Mouse (Mus musculus): Measurements from ENCODE around the gene Sez6l2. TPM values are rescaled to one million over a fixed set of nuclear protein-coding genes. Genes with fewer than 3 reads are reported as not detected.

The Sez6l2 gene
- polyA plus RNA-seq, 1 experiment from 2014 or later, result 0.36 TPM

DNA sequence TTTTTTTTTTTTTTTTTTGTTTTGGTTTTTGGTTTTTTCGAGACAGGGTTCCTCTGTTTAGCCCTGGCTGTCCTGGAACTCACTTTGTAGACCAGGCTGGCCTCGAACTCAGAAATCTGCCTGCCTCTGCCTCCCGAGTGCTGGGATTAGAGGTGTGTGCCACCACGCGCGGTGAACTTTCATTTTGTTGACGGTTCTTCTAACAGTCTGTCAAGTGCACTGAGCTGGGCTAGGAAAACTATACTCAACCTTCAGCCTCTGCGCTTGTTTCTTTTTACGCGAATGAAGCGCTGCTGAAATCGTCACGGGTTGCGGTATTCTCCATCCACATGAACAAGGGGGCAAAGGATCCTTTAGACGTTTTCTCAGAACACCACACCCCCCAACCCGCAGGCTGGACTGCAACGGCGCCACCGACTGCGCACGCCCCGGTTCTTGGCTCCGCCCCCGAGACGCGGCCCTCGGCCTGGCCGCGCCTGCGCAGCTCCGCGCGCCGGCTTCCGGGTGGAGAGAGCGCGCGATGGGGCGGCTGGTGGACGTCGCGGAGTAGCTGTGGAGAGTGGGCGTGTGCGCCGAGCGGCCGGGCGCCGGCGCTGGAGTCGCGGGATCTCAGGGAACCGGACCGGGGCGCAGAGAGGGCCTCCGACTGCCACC is 21.9 kb upstream of the Sez6l2 start, which contains the start of gene Kctd13:
Kctd13 (plus strand) TSS at position 496 of the 654 bp plus-strand sequence.
- Histone ChIP-seq H3K9ac (ENCODE audit: low read length) (peak within 1 kb of the TSS; percentile 87), H3K4me2 (ENCODE audit: low read depth, low read length) (peak within 1 kb of the TSS; percentile 97), H3K27me3 (ENCODE audit: control insufficient read depth, insufficient read depth, low read depth, low read length) (no peaks in the 10 kb centered on the region), H3K36me3 (ENCODE audit: control insufficient read depth, insufficient read depth, low read length) (no peaks in the 10 kb centered on the region), H3K27ac (ENCODE audit: low read length) (peak within 1 kb of the TSS; percentile 73), H3K4me1 (replicated peaks; ENCODE audit: control insufficient read depth, insufficient read depth, low read length) (peaks cover 7% of the 10 kb centered on the region), H3K4me3 (ENCODE audit: low read length) (peak within 1 kb of the TSS; percentile 93), H3K9me3 (ENCODE audit: control insufficient read depth, low read length) (no peaks in the 10 kb centered on the region)
- peak; percentile 99 for ATAC-seq (ENCODE audit: low read depth)
- WGBS, result 3% methylated on average over 53 of the region's 56 CpGs

DNA sequence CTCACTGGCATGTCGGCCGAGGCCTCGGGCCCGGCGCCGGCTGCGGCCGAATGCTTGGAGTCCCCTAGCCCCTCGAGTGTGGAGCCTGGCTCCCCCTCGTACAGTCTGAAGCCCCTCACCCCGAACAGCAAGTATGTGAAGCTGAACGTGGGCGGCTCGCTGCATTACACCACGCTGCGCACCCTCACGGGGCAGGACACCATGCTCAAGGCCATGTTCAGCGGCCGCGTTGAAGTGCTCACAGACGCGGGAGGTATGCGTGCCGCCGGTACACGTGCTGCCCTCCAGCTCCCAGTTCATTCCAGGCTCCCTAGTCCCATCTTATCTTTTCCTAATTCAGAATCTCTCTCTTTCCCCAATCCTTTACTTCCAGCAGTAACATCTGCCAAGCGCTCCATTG is 21.3 kb upstream of the Sez6l2 start:
- H3K9me3 ChIP-seq (ENCODE audit: control insufficient read depth, low read length), result no peaks in the 10 kb centered on the region
- H3K36me3 ChIP-seq (ENCODE audit: control insufficient read depth, insufficient read depth, low read length), result no peaks in the 10 kb centered on the region
- H3K4me1 ChIP-seq (replicated peaks; ENCODE audit: control insufficient read depth, insufficient read depth, low read length), result peaks cover 7% of the 10 kb centered on the region
- no peaks in the 10 kb centered on the region for H3K27me3 ChIP-seq (ENCODE audit: control insufficient read depth, insufficient read depth, low read depth, low read length)
- peak overlapping the region; percentile 93 for H3K4me3 ChIP-seq (ENCODE audit: low read length)
- peak overlapping the region; percentile 97 for H3K4me2 ChIP-seq (ENCODE audit: low read depth, low read length)
- ATAC-seq (ENCODE audit: low read depth), result peak; percentile 68
- peak overlapping the region; percentile 87 for H3K9ac ChIP-seq (ENCODE audit: low read length)
- WGBS, result under 1% methylated on average over 24 of the region's 27 CpGs
- peak overlapping the region; percentile 73 for H3K27ac ChIP-seq (ENCODE audit: low read length)

DNA sequence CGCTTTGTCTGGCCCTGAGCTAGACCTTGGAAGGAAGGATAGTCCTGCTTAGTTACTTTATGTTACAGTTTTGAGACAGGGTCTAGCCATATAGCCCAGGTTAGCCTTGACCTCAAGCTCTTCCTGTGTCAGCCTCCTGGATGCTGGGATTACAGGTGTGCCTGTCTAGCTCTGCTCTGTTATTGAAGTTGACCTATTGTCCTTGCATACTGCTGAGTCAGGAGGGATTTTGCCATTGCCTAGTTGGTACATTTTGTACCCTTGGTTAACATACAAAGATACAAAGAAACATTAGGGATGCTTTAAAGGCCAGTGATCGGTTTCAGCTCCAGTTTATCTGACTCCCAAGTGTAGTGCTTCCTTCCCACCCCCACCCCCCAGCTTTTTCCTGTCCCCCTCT is 17.7 kb upstream of the Sez6l2 start:
- no peak for ATAC-seq (ENCODE audit: low read depth)
- Histone ChIP-seq H3K4me1 (replicated peaks; ENCODE audit: control insufficient read depth, insufficient read depth, low read length) (peaks cover 7% of the 10 kb centered on the region), H3K36me3 (ENCODE audit: control insufficient read depth, insufficient read depth, low read length) (peaks cover 9% of the 10 kb centered on the region), H3K9me3 (ENCODE audit: control insufficient read depth, low read length) (no peaks in the 10 kb centered on the region), H3K9ac (ENCODE audit: low read length) (no peak overlapping the region), H3K27me3 (ENCODE audit: control insufficient read depth, insufficient read depth, low read depth, low read length) (no peaks in the 10 kb centered on the region), H3K4me3 (ENCODE audit: low read length) (no peak overlapping the region), H3K27ac (ENCODE audit: low read length) (no peak overlapping the region), H3K4me2 (ENCODE audit: low read depth, low read length) (no peak overlapping the region)
- WGBS, result 83% methylated on average over 2 of the region's 2 CpGs

DNA sequence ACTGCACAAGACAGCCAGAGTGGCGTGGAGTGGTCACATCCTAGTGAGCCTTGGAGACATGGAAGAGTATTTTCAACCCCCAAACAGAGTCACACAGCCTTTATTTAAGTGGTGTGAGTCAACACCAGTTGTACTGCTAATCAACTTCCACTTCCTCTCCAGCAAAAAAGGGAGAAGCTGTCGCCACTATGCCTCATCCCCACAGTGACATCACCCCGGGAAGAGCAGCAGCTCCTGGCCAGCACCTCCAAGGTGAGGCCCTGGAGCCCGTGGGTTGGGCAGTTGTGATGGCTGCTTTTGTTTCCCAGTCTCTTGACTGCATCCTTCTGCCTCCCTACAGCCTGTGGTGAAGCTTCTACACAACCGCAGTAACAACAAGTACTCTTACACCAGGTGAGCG is 9.2 kb upstream of the Sez6l2 start:
- no peak overlapping the region for H3K9ac ChIP-seq (ENCODE audit: low read length)
- no peak for ATAC-seq (ENCODE audit: low read depth)
- H3K27me3 ChIP-seq (ENCODE audit: control insufficient read depth, insufficient read depth, low read depth, low read length), result no peaks in the 10 kb centered on the region
- no peak overlapping the region for H3K4me3 ChIP-seq (ENCODE audit: low read length)
- no peak overlapping the region for H3K27ac ChIP-seq (ENCODE audit: low read length)
- H3K4me1 ChIP-seq (replicated peaks; ENCODE audit: control insufficient read depth, insufficient read depth, low read length), result no peaks in the 10 kb centered on the region
- H3K9me3 ChIP-seq (ENCODE audit: control insufficient read depth, low read length), result no peaks in the 10 kb centered on the region
- peaks cover 5% of the 10 kb centered on the region; the same call in 1 of the 2 replicates for H3K36me3 ChIP-seq (ENCODE audit: control insufficient read depth, insufficient read depth, low read length)
- 47% methylated on average over 6 of the region's 6 CpGs for WGBS
- H3K4me2 ChIP-seq (ENCODE audit: low read depth, low read length), result no peak overlapping the region

DNA sequence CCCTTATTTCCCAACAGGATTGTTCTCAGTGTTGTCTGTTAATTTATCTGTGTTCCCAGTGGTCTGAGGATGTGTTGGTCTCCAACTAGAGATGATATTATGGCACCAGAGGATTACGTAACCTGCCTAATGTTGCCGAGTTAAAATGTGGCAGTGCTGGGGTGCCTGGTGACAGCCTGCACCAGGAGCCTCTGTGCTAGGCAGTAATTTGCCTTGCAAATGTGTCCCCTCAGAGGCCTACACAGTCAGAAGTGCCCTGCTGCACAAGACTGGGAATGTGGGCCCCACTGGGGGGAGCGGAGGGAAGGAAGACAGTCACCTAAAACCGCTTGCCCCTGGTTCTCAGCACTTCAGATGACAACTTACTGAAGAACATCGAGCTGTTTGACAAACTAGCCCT is 8.6 kb upstream of the Sez6l2 start:
- no peak overlapping the region for H3K4me2 ChIP-seq (ENCODE audit: low read depth, low read length)
- H3K27me3 ChIP-seq (ENCODE audit: control insufficient read depth, insufficient read depth, low read depth, low read length), result no peaks in the 10 kb centered on the region
- no peak for ATAC-seq (ENCODE audit: low read depth)
- H3K9me3 ChIP-seq (ENCODE audit: control insufficient read depth, low read length), result no peaks in the 10 kb centered on the region
- no peak overlapping the region for H3K4me3 ChIP-seq (ENCODE audit: low read length)
- WGBS, result 72% methylated on average over 5 of the region's 5 CpGs
- H3K4me1 ChIP-seq (replicated peaks; ENCODE audit: control insufficient read depth, insufficient read depth, low read length), result no peaks in the 10 kb centered on the region
- H3K36me3 ChIP-seq (ENCODE audit: control insufficient read depth, insufficient read depth, low read length), result no peaks in the 10 kb centered on the region; the same call in 1 of the 2 replicates
- no peak overlapping the region for H3K9ac ChIP-seq (ENCODE audit: low read length)
- H3K27ac ChIP-seq (ENCODE audit: low read length), result no peak overlapping the region

DNA sequence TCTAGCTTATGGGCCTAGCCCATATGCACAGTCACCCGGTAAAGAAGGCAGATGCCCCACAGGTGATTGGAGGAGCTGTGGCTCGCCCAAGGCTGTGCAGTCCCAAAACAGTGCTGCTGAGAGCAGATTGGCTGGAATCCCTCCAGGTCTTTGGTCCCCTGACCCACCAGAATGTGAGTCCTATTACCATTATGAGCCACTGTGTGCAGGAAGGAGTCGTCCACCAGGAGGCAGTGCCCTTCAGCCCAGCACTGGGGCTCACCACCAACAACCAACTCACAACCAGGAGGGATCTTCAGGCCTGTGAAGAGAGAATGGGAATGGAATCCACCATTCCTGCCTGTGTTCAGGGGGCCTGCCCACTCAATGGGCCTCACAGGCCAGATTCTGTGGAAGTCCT is 3.8 kb upstream of the Sez6l2 start:
- H3K27ac ChIP-seq (ENCODE audit: low read length), result no peak overlapping the region
- no peak for ATAC-seq (ENCODE audit: low read depth)
- no peaks in the 10 kb centered on the region for H3K9me3 ChIP-seq (ENCODE audit: control insufficient read depth, low read length)
- H3K36me3 ChIP-seq (ENCODE audit: control insufficient read depth, insufficient read depth, low read length), result no peaks in the 10 kb centered on the region
- no peak overlapping the region for H3K4me2 ChIP-seq (ENCODE audit: low read depth, low read length)
- peaks cover 17% of the 10 kb centered on the region for H3K27me3 ChIP-seq (ENCODE audit: control insufficient read depth, insufficient read depth, low read depth, low read length)
- no peak overlapping the region for H3K4me3 ChIP-seq (ENCODE audit: low read length)
- WGBS, result 40% methylated on average over 3 of the region's 3 CpGs
- no peak overlapping the region for H3K9ac ChIP-seq (ENCODE audit: low read length)
- no peaks in the 10 kb centered on the region; the same call in 1 of the 2 replicates for H3K4me1 ChIP-seq (replicated peaks; ENCODE audit: control insufficient read depth, insufficient read depth, low read length)

DNA sequence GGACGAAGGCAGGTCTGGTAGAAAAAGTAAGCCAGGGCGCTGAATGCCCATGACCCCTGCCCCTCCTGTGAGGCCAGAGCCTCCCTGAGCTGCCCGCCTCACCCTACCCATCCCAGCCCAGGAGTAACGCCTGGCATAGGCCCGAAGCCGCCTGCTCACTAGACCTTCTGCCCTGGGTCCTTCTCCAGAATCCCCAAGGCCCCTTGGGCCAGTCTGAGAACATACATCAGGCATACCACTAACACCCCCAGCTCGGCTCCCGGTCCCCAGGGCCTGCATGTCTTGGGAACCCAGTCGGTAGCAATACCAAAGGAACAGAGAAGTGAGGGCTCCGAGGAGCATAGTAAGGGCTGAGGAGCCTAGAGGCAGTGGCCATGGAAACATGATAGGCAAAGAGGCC is 1.7 kb upstream of the Sez6l2 start:
- Histone ChIP-seq H3K4me2 (ENCODE audit: low read depth, low read length) (no peak overlapping the region), H3K9ac (ENCODE audit: low read length) (no peak overlapping the region), H3K36me3 (ENCODE audit: control insufficient read depth, insufficient read depth, low read length) (no peaks in the 10 kb centered on the region), H3K4me1 (replicated peaks; ENCODE audit: control insufficient read depth, insufficient read depth, low read length) (no peaks in the 10 kb centered on the region; the same call in 1 of the 2 replicates), H3K9me3 (ENCODE audit: control insufficient read depth, low read length) (no peaks in the 10 kb centered on the region), H3K27me3 (ENCODE audit: control insufficient read depth, insufficient read depth, low read depth, low read length) (peaks cover 18% of the 10 kb centered on the region), H3K4me3 (ENCODE audit: low read length) (no peak overlapping the region), H3K27ac (ENCODE audit: low read length) (no peak overlapping the region)
- WGBS, result 69% methylated on average over 10 of the region's 10 CpGs
- no peak for ATAC-seq (ENCODE audit: low read depth)

DNA sequence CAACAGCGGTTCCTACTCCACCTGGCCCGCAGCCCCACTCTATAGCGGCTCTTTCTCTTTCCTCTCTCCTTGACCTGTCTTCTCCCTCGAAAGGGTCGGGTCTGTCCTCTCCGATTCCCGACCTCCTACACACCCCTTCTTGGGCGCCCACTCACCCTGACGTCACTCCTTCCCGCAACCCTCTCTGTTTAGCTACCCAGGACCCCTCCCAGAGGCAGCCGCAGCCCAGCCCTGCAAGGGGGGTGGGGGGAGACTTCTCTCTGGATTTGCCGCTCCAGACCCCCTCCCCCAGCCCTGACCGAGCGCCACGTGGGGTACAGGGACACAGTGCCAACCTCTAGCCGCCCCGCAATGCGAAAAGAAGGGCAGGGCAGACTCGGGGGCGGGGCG is 965 bp upstream of the Sez6l2 start, which contains the start of gene Asphd1:
Asphd1 (minus strand) TSS at position 180 of the 390 bp plus-strand sequence.
- no peaks in the 10 kb centered on the region; the same call in 1 of the 2 replicates for H3K4me1 ChIP-seq (replicated peaks; ENCODE audit: control insufficient read depth, insufficient read depth, low read length)
- peak within 1 kb of the TSS; percentile 99 for H3K4me2 ChIP-seq (ENCODE audit: low read depth, low read length)
- H3K9ac ChIP-seq (ENCODE audit: low read length), result 0 out of 2 replicates have a peak within 1 kb of the TSS, but pooled peaks have one; percentile 50
- ATAC-seq (ENCODE audit: low read depth), result no peak
- peak within 1 kb of the TSS; percentile 54 for H3K4me3 ChIP-seq (ENCODE audit: low read length)
- H3K9me3 ChIP-seq (ENCODE audit: control insufficient read depth, low read length), result no peaks in the 10 kb centered on the region
- no peak within 1 kb of the TSS for H3K27ac ChIP-seq (ENCODE audit: low read length)
- peaks cover 18% of the 10 kb centered on the region for H3K27me3 ChIP-seq (ENCODE audit: control insufficient read depth, insufficient read depth, low read depth, low read length)
- 2% methylated on average over 21 of the region's 21 CpGs for WGBS
- no peaks in the 10 kb centered on the region for H3K36me3 ChIP-seq (ENCODE audit: control insufficient read depth, insufficient read depth, low read length)

DNA sequence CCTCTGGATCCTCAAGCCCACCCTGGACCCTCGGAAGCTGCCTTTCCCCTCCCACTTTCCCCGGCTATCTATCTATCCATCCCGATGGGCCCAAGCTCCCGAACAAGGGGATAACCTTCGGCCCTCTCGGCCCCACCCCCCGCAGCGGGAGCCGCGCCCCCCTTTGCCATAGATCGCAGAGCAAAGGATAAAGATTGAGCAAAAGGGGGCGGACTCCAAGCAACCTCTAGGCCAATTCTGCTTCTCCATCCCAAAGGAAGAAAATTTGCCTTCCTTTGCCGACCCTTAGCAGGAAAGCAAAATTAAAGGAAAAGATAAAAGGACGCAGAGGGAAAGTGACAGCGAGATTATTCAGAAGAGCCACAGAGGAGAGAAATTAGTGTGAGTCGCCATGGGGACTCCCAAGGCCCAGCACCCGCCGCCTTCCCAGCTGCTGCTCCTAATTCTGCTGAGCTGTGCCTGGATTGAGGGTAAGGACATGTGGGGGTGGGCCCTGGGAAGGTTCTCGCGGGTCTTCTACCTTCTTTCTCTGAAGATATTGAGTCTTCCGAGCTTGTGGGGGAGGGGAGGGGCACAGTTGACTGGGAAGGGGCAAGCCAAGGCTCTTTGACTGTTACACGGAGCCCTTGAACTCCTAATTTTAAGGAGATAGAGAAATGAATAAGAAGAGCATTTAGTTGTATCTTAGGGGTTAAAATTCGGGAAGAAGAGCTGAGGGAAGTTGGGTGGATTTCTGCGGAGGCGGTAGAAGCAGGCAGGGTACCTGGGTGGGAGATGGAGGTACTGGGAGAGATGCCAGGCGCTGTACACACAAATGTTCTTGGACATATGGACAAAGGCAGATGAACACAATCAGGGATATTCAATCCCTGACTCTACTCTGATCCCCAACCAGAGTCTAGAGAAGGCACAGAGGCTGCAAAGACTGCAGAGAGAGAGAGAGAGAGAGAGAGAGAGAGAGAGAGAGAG is 568 bp downstream of the Sez6l2 start:
- H3K36me3 ChIP-seq (ENCODE audit: control insufficient read depth, insufficient read depth, low read length), result no peaks in the 10 kb centered on the region
- 8% methylated on average over 26 of the region's 26 CpGs for WGBS
- no peaks in the 10 kb centered on the region for H3K9me3 ChIP-seq (ENCODE audit: control insufficient read depth, low read length)
- no peak overlapping the region for H3K27ac ChIP-seq (ENCODE audit: low read length)
- H3K4me2 ChIP-seq (ENCODE audit: low read depth, low read length), result no peak overlapping the region
- peaks cover 18% of the 10 kb centered on the region for H3K27me3 ChIP-seq (ENCODE audit: control insufficient read depth, insufficient read depth, low read depth, low read length)
- peak overlapping the region; percentile 5; the same call in 1 of the 2 replicates for H3K4me3 ChIP-seq (ENCODE audit: low read length)
- no peak for ATAC-seq (ENCODE audit: low read depth)
- H3K9ac ChIP-seq (ENCODE audit: low read length), result no peak overlapping the region
- no peaks in the 10 kb centered on the region; the same call in 1 of the 2 replicates for H3K4me1 ChIP-seq (replicated peaks; ENCODE audit: control insufficient read depth, insufficient read depth, low read length)

Data from lung, embryonic 16.5 days (tissue).